Mouse (Mus musculus): Measurements from ENCODE around the gene Mia2.
A peak's percentile ranks its signal among the peaks of the same experiment; 100 is the strongest.

Mia2 gene

GRCm38 (mm10) chr12:59104771-59105170, 9.2 kb downstream of the Mia2 start:
- no peak for DNase-seq (ENCODE audit: low spot score in 2 of 2)

- no peak for DNase-seq (ENCODE audit: low spot score in 2 of 2)
Observed at GRCm38 (mm10) chr12:59105914-59106313, 10.3 kb downstream of the Mia2 start.

DNA sequence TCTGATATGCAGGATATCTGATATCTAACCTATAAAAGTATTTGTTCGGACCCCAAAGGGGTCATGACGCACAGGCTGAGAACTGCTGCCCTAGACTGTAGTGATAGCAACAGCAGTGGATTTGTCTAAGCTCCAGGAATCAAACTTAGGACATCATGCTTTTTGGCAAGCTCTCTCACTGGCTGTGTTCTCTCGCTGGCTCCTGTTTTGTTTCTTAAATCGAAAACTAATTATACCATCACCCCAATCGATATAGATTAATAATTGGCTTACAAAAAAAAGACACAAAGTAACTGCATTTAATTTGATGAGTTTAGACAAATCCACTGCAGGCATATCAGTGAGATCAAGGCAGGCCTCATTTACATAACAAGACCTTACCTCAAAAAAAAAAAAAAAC, 10.9 kb downstream of the Mia2 start:
- DNase-seq (ENCODE audit: low spot score in 2 of 2): no peak

GRCm38 (mm10) chr12:59107926-59108325, 12.3 kb downstream of the Mia2 start:
- DNase-seq (ENCODE audit: low spot score in 2 of 2): no peak

DNA sequence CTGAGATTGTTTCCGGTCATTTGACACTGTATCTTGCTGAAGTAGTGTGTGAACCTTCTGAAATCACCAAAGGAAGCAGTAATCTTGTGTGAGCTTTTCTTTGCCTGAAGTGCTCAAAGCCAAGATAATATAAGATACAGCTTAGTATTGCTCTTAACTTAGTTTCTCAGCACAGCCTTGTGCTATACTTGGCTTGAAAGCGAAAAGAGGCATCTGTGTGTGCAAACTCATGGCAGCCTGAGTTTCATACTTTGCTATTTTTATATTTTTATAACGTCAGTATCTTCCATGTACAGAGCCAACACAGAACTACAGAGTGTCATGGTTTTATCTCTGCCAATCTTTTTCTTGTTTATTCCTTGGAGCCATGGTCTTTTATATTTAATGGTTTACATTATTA, 21.6 kb downstream of the Mia2 start:
- DNase-seq (ENCODE audit: low spot score in 2 of 2): no peak

- no peak for DNase-seq (ENCODE audit: low spot score in 2 of 2)
Observed at GRCm38 (mm10) chr12:59125426-59125825, 29.8 kb downstream of the Mia2 start.

DNA sequence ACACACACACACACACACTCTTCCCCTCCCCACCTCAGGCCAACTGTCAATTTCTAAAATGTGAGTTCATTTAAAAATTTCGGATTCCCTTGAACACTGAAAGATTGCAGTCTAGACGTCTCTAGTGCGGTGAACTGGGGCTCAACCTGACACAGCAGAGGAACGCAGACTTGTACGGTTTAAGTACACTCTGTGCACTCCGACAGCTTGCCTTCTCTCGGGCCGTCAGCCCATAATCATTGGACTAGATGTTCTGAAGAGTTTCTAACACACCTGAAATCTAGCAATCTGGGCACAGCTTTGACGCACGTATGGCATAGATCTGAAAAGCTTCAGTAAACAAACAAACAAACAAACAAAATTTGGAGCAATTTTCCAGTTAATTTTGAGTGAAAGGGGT, 32.9 kb downstream of the Mia2 start:
- no peak for DNase-seq (ENCODE audit: low spot score in 2 of 2)

GRCm38 (mm10) chr12:59129038-59129437, 33.4 kb downstream of the Mia2 start:
- DNase-seq (ENCODE audit: low spot score in 2 of 2): no peak

- no peak for DNase-seq (ENCODE audit: low spot score in 2 of 2)
Observed at GRCm38 (mm10) chr12:59129592-59129991, 34.0 kb downstream of the Mia2 start.

GRCm38 (mm10) chr12:59130249-59130648, 34.6 kb downstream of the Mia2 start:
- peak; percentile 22 to 41 for DNase-seq (ENCODE audit: low spot score in 2 of 2)

DNA sequence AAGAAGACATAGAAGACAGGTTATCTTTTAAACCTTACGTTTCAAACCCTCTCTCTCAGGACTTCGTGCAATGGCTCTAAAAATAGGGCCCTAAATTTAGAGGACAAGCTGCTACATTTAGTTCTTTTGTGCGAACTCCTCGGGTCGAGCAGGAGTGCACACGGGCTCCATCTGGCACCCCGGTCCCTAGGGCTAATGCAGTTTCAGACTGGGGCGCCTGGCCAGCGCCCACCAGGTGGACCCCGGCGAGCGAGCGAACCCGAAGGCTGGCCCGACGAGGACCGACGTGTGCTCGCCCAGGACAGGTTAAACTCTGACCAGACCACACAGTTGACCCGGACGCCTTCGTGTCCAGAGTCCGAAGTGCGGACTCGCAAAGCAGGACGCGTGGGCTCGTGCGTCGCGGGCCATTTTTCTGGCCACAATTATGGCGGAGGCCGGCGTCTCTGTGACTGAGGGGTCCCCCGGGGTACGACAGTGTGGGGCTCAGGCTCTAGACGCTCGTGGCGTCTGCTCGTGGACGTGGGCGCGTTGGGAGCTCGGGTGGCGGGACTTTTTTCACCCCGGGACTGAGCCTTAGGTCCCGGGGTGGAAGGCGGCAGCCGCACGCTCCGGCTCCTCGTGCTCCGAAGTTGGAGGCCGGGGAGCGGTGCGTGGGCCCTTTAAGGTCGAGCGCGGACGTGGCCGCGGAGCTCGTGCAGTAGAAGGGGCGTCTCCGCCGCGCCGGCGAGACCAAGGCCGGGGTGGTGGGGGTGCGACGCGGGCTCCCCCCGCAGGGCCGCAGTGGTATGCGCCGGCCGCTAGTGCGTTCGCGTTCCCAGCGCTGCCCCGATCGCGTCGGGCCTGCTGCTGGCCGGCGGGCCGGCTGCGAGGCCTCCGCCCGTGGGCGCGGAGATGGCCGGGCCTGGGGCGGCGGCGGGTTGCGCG, 35.3 kb downstream of the Mia2 start:
- DNase-seq (ENCODE audit: low spot score in 2 of 2): peak; percentile 93 to 96

- DNase-seq (ENCODE audit: low spot score in 2 of 2): no peak
Observed at GRCm38 (mm10) chr12:59131578-59131946, 36.0 kb downstream of the Mia2 start.

DNA sequence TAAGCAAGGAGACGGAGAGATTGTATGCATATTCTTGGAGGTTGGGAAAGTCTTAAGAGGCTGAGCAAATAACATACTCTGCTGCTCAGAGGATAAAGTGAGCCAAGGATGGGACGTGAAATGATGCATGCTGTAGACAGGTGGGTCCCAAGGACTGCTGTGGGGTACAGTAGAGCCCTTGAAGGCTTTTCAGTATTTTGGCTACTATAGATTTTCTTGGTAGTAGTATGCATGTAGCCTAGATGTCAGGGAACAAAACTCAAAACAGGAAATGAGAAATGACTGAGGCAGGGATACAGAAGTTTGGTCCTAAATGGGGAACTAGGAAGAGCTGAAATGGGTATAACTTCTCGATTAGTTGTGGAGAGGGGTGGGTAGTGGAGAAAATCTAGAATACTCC, 36.9 kb downstream of the Mia2 start:
- DNase-seq (ENCODE audit: low spot score in 2 of 2): peak in 1 of 2 experiments; percentile 17

GRCm38 (mm10) chr12:59132940-59133339, 37.3 kb downstream of the Mia2 start:
- peak; percentile 24 for DNase-seq (ENCODE audit: low spot score in 2 of 2)

GRCm38 (mm10) chr12:59133437-59133999, 37.9 kb downstream of the Mia2 start:
- no peak for DNase-seq (ENCODE audit: low spot score in 2 of 2)

GRCm38 (mm10) chr12:59135096-59135495, 39.5 kb downstream of the Mia2 start:
- no peak for DNase-seq (ENCODE audit: low spot score in 2 of 2)

DNA sequence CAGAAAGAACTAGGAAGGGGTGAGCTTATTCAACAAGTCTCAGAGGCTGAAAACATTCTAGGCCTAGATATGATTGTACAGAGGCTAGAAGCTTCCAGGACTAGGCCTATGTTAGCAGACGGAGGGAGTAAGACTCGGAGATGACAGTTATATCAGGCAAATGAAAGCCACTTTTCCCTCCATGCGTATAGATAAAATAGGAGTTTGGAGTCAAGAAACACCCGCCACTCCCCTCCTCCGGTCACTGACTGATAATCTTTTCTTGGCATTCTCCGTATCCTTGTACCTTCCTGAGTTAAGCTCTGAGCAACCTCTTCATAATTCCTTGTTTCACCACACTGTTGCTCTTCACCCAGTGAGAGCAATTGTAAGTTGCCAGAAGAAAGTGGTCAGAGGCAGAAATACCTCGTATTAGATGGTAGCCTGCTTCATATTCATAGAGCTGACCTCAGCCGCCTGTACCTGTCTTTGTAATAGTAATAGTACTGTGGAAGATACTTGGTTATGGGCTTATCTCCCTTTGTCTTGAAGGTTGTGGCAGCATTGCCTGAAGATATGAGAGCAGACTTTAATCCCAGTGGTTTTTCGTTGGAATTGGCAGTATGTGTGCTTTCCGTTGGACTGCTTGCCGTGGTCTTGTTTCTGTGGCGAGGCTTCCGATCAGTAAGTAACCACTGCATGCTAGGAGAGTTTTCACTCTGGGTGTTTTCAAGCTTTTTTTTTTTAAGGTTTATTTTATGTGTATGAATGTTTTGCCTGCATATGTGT, 40.1 kb downstream of the Mia2 start:
- no peak for DNase-seq (ENCODE audit: low spot score in 2 of 2)

DNA sequence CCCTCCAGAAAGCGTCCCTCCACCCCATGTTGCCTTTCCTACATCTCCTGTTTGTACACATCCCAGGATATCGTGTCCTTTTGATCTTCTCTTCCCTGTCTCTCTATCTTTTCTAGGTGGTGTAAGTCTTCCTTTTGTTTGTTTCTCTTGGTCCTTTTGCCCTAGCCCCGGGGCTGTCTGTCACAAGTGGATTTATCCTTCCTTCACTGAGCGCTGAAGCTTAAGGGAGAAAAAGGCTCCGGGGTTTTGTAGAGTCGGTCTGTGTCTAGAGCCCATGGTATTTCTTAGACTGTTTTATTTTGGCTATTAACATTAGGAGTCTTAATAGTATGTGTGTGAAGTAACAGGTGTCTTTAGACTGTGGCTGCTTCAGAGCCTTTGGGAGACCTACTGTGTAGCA, 41.4 kb downstream of the Mia2 start:
- no peak for DNase-seq (ENCODE audit: low spot score in 2 of 2)

DNA sequence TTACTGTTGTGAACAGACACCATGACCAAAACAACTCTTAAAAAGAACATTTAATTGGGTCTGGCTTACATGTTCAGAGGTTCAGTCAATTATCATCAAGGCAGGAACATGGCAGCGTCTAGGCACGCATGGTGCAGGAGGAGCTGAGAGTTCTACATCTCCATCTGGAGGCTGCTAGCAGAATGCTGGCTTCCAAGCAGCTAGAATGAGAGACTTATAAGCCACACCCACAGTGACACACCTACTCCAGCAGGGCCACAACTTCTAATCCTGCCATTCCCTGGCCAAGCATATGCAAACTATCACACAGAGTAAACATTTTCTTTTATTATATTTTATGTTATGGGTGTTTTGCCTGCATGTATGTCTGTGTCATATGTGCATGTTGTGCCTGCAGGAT, 43.8 kb downstream of the Mia2 start:
- DNase-seq (ENCODE audit: low spot score in 2 of 2): peak in 1 of 2 experiments; percentile 25

GRCm38 (mm10) chr12:59145130-59145529, 49.5 kb downstream of the Mia2 start:
- DNase-seq (ENCODE audit: low spot score in 2 of 2): no peak

- no peak for DNase-seq (ENCODE audit: low spot score in 2 of 2)
Observed at GRCm38 (mm10) chr12:59149691-59150090, 54.1 kb downstream of the Mia2 start.

DNA sequence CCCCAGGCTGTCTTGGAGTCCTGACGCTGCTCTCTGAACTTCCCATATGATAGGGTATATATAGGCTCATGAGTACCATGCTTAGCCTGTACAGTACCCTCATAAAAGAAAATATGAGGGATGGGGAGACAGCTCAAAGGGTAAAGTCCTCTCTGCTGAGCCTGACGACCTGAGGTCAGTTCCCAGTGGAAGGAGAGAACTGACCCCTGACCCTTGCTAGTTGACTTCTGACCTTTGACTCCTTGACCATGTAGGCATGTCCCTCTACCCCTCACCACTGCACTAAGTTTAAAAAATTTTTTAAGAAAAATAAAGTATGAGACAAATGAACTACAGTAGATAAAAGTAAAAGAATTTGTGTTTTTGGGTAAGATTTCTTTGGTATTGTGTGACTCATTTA, 65.5 kb downstream of the Mia2 start:
- no peak for DNase-seq (ENCODE audit: low spot score in 2 of 2)

DNA sequence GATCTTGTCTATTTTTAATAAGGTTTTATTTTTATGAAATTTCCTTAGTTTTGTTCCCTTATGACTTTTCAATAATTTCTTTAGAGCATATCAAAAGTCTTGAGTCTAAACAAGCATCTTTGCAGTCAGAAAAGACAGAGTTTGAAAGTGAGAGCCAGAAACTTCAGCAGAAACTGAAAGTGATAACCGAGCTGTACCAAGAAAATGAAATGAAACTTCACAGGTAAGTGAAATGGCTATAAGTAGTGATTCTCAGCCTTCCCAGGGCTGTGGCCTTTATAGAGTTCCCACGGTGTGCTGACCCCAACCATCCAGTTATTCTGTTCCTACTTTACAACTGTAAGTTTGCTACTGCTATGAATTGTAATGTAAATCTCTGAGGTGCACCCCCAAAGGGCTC, 67.2 kb downstream of the Mia2 start:
- DNase-seq (ENCODE audit: low spot score in 2 of 2): no peak

Measured in spleen, postnatal 10 days (tissue).